Comparison of ENCODE assay signal across 12 mouse cellular contexts in the genomic region with DNA sequence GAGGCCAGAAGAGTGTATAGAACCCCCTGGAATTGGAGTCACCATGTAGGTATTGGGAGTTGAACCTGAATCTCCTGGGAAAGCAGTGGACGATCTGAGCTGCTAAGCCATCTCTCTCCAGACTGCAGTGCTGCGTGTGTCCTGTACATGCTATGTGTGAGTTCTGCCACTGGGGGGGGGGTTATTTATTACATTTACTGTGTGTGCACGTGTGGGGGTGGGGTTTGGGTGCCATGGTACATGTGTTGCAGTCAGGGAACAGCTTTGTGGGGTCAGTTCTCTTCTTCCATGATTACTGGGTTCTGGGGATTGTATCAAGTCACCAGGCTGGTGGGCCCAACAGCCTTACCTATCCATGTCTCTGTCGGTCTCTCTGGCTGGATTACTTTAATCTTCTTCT. TPM values are rescaled to one million over a fixed set of nuclear protein-coding genes. Genes with fewer than 3 reads are reported as not detected.
DNase-seq lines count a peak whose midpoint lies in the region; TF ChIP-seq lines count a peak whose summit lies in the region.
"Had no signal": no experiment of that assay in that cellular context is flagged by ENCODE, and none has a peak within 500 bp of the region (broad histone marks: within the 10 kb centered on the region; RNA-seq: fewer than 3 reads in every experiment).

No protein-coding gene starts in this region.

- no peaks in the 10 kb centered on the region for H3K9me3 ChIP-seq in MEL (replicated peaks; ENCODE audit: insufficient read depth, low read length)
- H3K9me3 ChIP-seq: embryonic facial prominence, embryonic 12.5 days; forebrain, embryonic 12.5 days; liver, embryonic 13.5 days; midbrain, embryonic 10.5 days had no signal

- no peaks in the 10 kb centered on the region for H3K27me3 ChIP-seq in heart, adult 2 months (ENCODE audit: control insufficient read depth, insufficient read depth, low read length)
- H3K27me3 ChIP-seq in MEL (ENCODE audit: control insufficient read depth in 1 of 2, insufficient read depth in 2 of 2, low read length in 2 of 2), result no peaks in the 10 kb centered on the region
- H3K27me3 ChIP-seq in small intestine, adult 2 months (ENCODE audit: control insufficient read depth, insufficient read depth, low read length), result no peaks in the 10 kb centered on the region
- H3K27me3 ChIP-seq: embryonic facial prominence, embryonic 12.5 days; forebrain, embryonic 12.5 days; liver, embryonic 13.5 days had no signal

- no peaks in the 10 kb centered on the region for H3K79me2 ChIP-seq in heart, adult 2 months (replicated peaks; ENCODE audit: control insufficient read depth, insufficient read depth, low read length)
- H3K79me2 ChIP-seq in MEL (ENCODE audit: control insufficient read depth, insufficient read depth, low read length, poor library complexity), result peaks cover 14% of the 10 kb centered on the region

- H3K36me3 ChIP-seq in heart, adult 2 months (ENCODE audit: control insufficient read depth, insufficient read depth, low read length), result peaks cover under 1% of the 10 kb centered on the region; the same call in 1 of the 2 replicates
- H3K36me3 ChIP-seq in MEL (ENCODE audit: control insufficient read depth in 1 of 2, insufficient read depth in 2 of 2, low read length in 2 of 2), result peaks cover 1 to 24% of the 10 kb centered on the region in 2 experiments; a peak in 3 of 4 replicates
- no peaks in the 10 kb centered on the region for H3K36me3 ChIP-seq in small intestine, adult 2 months (ENCODE audit: control insufficient read depth, insufficient read depth, low read length)
- H3K36me3 ChIP-seq: embryonic facial prominence, embryonic 12.5 days had no signal

- peaks cover 16% of the 10 kb centered on the region for H3K4me1 ChIP-seq in heart, adult 2 months (ENCODE audit: control insufficient read depth, insufficient read depth, low read length)
- peaks cover 18 to 23% of the 10 kb centered on the region in 2 experiments for H3K4me1 ChIP-seq in MEL (ENCODE audit: control insufficient read depth in 1 of 2, insufficient read depth in 2 of 2, low read length in 2 of 2)
- H3K4me1 ChIP-seq in small intestine, adult 2 months (ENCODE audit: control insufficient read depth, insufficient read depth, insufficient read length, low read length), result peaks cover 24% of the 10 kb centered on the region; the same call in 1 of the 2 replicates

- DNase-seq in heart, adult 2 months, result no peak
- no peak for DNase-seq in heart, adult 9 months (ENCODE audit: low spot score in 2 of 2)
- DNase-seq in lung, postnatal 36 days, result peak; percentile 42
- no peak for DNase-seq in lung, postnatal 25 days (ENCODE audit: low spot score)
- DNase-seq in MEL (ENCODE audit: low read depth, low spot score), result peak; percentile 67
- DNase-seq in gastrocnemius, postnatal 25 days, result no peak
- DNase-seq: kidney, adult 8-10 months; liver, embryonic 13.5 days had no signal

- TF ChIP-seq EP300 in heart, adult 2 months (IDR thresholded peaks at IDR 0.05; ENCODE audit: insufficient read depth, low read depth, low read length), result no peak
- TF ChIP-seq EP300 in MEL (IDR thresholded peaks at IDR 0.05; ENCODE audit: low read depth in 1 of 2, low read length in 2 of 2), result no peak

- H3K27ac ChIP-seq in heart, adult 2 months, result peak overlapping the region; percentile 15; the same call in 1 of the 2 replicates
- H3K27ac ChIP-seq in MEL (ENCODE audit: control insufficient read depth, low read depth, low read length), result no peak overlapping the region
- no peak overlapping the region for H3K27ac ChIP-seq in small intestine, adult 2 months (ENCODE audit: insufficient read depth, low read depth, low read length)
- H3K27ac ChIP-seq: forebrain, embryonic 12.5 days had no signal

- intact Hi-C loops in heart, adult 2 months (cut with DNase I), result no loop called here

- TF ChIP-seq RAD21 in MEL (IDR thresholded peaks at IDR 0.05; ENCODE audit: low read depth, low read length), result no peak

- TF ChIP-seq CTCF in heart, adult 2 months (IDR thresholded peaks at IDR 0.05), result peak; percentile 20; the same call in 1 of the 2 replicates
- peak in 1 of 3 experiments; percentile 25; a peak in 2 of 6 replicates for TF ChIP-seq CTCF in MEL (IDR thresholded peaks at IDR 0.05 in 2 of 3, conservative IDR thresholded peaks at IDR 0.05 in 1 of 3; ENCODE audit: control insufficient read depth in 1 of 3, insufficient read depth in 1 of 3, low read depth in 2 of 3, low read length in 3 of 3, poor library complexity in 1 of 3, severe bottlenecking in 1 of 3)
- peak; percentile 12; the same call in 1 of the 2 replicates for TF ChIP-seq CTCF in small intestine, adult 2 months (IDR thresholded peaks at IDR 0.05; ENCODE audit: extremely low read depth, insufficient read length, insufficient replicate concordance, low read depth, low read length)

- no peak overlapping the region for H3K4me3 ChIP-seq in heart, adult 2 months
- H3K4me3 ChIP-seq in MEL (ENCODE audit: control insufficient read depth in 1 of 2, insufficient read depth in 1 of 2, low read depth in 2 of 2, low read length in 2 of 2), result no peak overlapping the region
- H3K4me3 ChIP-seq in small intestine, adult 2 months (ENCODE audit: low read depth, low read length), result no peak overlapping the region
- H3K4me3 ChIP-seq: embryonic facial prominence, embryonic 12.5 days; forebrain, embryonic 12.5 days; liver, embryonic 13.5 days had no signal

- TF ChIP-seq POLR2A in heart, adult 2 months (IDR thresholded peaks at IDR 0.05; ENCODE audit: insufficient read depth, low read depth, low read length), result no peak
- no peak for TF ChIP-seq POLR2A in MEL (IDR thresholded peaks at IDR 0.05; ENCODE audit: control insufficient read depth in 1 of 2, insufficient read depth in 1 of 2, low read depth in 1 of 2, low read length in 2 of 2, poor library complexity in 1 of 2)
- no peak for TF ChIP-seq POLR2A in small intestine, adult 2 months (IDR thresholded peaks at IDR 0.05; ENCODE audit: low read depth, low read length)

- 50% methylated on average over 4 of the region's 4 CpGs for WGBS in heart, adult 2 months
- 60% methylated on average over 4 of the region's 4 CpGs for WGBS in small intestine, adult 2 months

- no peak overlapping the region for H3K9ac ChIP-seq in heart, adult 2 months (ENCODE audit: low read depth, low read length)
- no peak overlapping the region for H3K9ac ChIP-seq in MEL (ENCODE audit: control insufficient read depth, low read depth, low read length, poor library complexity, severe bottlenecking)
- H3K9ac ChIP-seq: forebrain, embryonic 12.5 days had no signal

TF ChIP-seq in MEL, 35 proteins besides CTCF, POLR2A, EP300 and RAD21 (continues in another document):
- TF ChIP-seq ZNF384 (IDR thresholded peaks at IDR 0.05; ENCODE audit: low read depth, low read length) (0 out of 2 replicates have a peak, but pooled peaks have one; percentile 36), MXI1 (IDR thresholded peaks at IDR 0.05; ENCODE audit: low read depth, low read length) (0 out of 2 replicates have a peak, but pooled peaks have one; percentile 24), SIN3A (IDR thresholded peaks at IDR 0.05; ENCODE audit: low read length) (no peak), UBTF (IDR thresholded peaks at IDR 0.05; ENCODE audit: borderline replicate concordance, insufficient read depth, low read depth, low read length) (no peak), E2F4 (IDR thresholded peaks at IDR 0.05; ENCODE audit: borderline replicate concordance, low read depth, low read length) (no peak), CHD1 (IDR thresholded peaks at IDR 0.05; ENCODE audit: low read depth, low read length) (no peak), BHLHE40 (IDR thresholded peaks at IDR 0.05; ENCODE audit: borderline replicate concordance, low read depth, low read length) (peak; percentile 75; the same call in 1 of the 2 replicates), USF1 (IDR thresholded peaks at IDR 0.05; ENCODE audit: low read depth, low read length) (no peak)

RNA-seq across cellular contexts. Expression of a gene that starts 1.5 kb away (rescaled TPM):
- 100 to 1,000 TPM; 192 to 206 TPM for total RNA-seq in heart, adult 2 months (2021)
- polyA plus RNA-seq in heart, adult 2 months (2012; rRNA removed), result 208 and 348 TPM in 2 replicates
- total RNA-seq in MEL (2012; rRNA removed), result 246 and 303 TPM in 2 replicates
- polyA plus RNA-seq in MEL (2012; ENCODE audit: insufficient read depth in 1 of 2, insufficient read length in 2 of 2, low read depth in 1 of 2, low replicate concordance in 2 of 2, missing spikeins in 1 of 2), result 1,000 to 10,000 TPM in 1 of 2 experiments, 100 to 1,000 TPM in 1; 684 to 1,095 TPM
- 67.1 and 140 TPM in 2 replicates for polyA plus RNA-seq in small intestine, adult 2 months (2012; rRNA removed)
- 100 to 1,000 TPM; 118 to 120 TPM for total RNA-seq in gastrocnemius, postnatal 25 days (2021)

RNA-seq across cellular contexts. Expression of a gene that starts 18.1 kb away (rescaled TPM):
- 1 to 10 TPM; 1.3 to 2.0 TPM for total RNA-seq in heart, adult 2 months (2021)
- 3.2 and 3.3 TPM in 2 replicates for polyA plus RNA-seq in heart, adult 2 months (2012; rRNA removed)
- 32.9 and 39.9 TPM in 2 replicates for total RNA-seq in MEL (2012; rRNA removed)
- 10 to 100 TPM in 1 of 2 experiments, not detected in 1; 63.9 TPM for polyA plus RNA-seq in MEL (2012; ENCODE audit: insufficient read depth in 1 of 2, insufficient read length in 2 of 2, low read depth in 1 of 2, low replicate concordance in 2 of 2, missing spikeins in 1 of 2)
- 4.4 and 7.1 TPM in 2 replicates for polyA plus RNA-seq in small intestine, adult 2 months (2012; rRNA removed)
- under 1 TPM; 0.51 to 0.78 TPM for total RNA-seq in gastrocnemius, postnatal 25 days (2021)

RNA-seq across cellular contexts. Expression of a gene that starts 18.1 kb away (rescaled TPM):
- total RNA-seq in heart, adult 2 months (2021), result 1,000 to 10,000 TPM; 1,826 to 2,229 TPM
- polyA plus RNA-seq in heart, adult 2 months (2012; rRNA removed), result 2,087 and 2,697 TPM in 2 replicates
- 82.8 and 99.5 TPM in 2 replicates for total RNA-seq in MEL (2012; rRNA removed)
- polyA plus RNA-seq in MEL (2012; ENCODE audit: insufficient read depth in 1 of 2, insufficient read length in 2 of 2, low read depth in 1 of 2, low replicate concordance in 2 of 2, missing spikeins in 1 of 2), result 10 to 100 TPM in 1 of 2 experiments, not detected in 1; 74.7 TPM
- 201 and 291 TPM in 2 replicates for polyA plus RNA-seq in small intestine, adult 2 months (2012; rRNA removed)
- 100 to 1,000 TPM; 185 to 241 TPM for total RNA-seq in gastrocnemius, postnatal 25 days (2021)

RNA-seq across cellular contexts. Expression of a gene that starts 26.8 kb away (rescaled TPM):
- 10 to 100 TPM; 18.5 to 27.6 TPM for total RNA-seq in heart, adult 2 months (2021)
- polyA plus RNA-seq in heart, adult 2 months (2012; rRNA removed), result 63.6 and 121 TPM in 2 replicates
- total RNA-seq in MEL (2012; rRNA removed), result 1.5 and 2.1 TPM in 2 replicates
- 1 to 10 TPM in 1 of 2 experiments, not detected in 1; 5.1 TPM for polyA plus RNA-seq in MEL (2012; ENCODE audit: insufficient read depth in 1 of 2, insufficient read length in 2 of 2, low read depth in 1 of 2, low replicate concordance in 2 of 2, missing spikeins in 1 of 2)
- polyA plus RNA-seq in small intestine, adult 2 months (2012; rRNA removed), result 1,096 and 2,780 TPM in 2 replicates
- 1 to 10 TPM; 3.2 to 5.4 TPM for total RNA-seq in gastrocnemius, postnatal 25 days (2021)

RNA-seq across cellular contexts. Expression of a gene that starts 39.6 kb away (rescaled TPM):
- 10 to 100 TPM; 25.1 to 31.6 TPM for total RNA-seq in heart, adult 2 months (2021)
- 18.7 and 27.8 TPM in 2 replicates for polyA plus RNA-seq in heart, adult 2 months (2012; rRNA removed)
- total RNA-seq in MEL (2012; rRNA removed), result 30.7 and 32.9 TPM in 2 replicates
- 10 to 100 TPM in 1 of 2 experiments, not detected in 1; 52.7 TPM for polyA plus RNA-seq in MEL (2012; ENCODE audit: insufficient read depth in 1 of 2, insufficient read length in 2 of 2, low read depth in 1 of 2, low replicate concordance in 2 of 2, missing spikeins in 1 of 2)
- polyA plus RNA-seq in small intestine, adult 2 months (2012; rRNA removed), result 76.0 and 138 TPM in 2 replicates
- 10 to 100 TPM; 24.4 to 27.9 TPM for total RNA-seq in gastrocnemius, postnatal 25 days (2021)

Comparison
In these comparisons a context has a peak if more than half of its experiments do, and no peak if none do; other contexts are left out.
1. DNase-seq: peak in lung, postnatal 36 days (single experiment) and MEL (single experiment); none in heart, adult 2 months (0 of 2), heart, adult 9 months (0 of 2), lung, postnatal 25 days (single experiment) and gastrocnemius, postnatal 25 days (single experiment).
2. RNA of a gene that starts 18.1 kb away (total RNA-seq): 32.9 to 39.9 TPM in MEL; 1.3 to 2.0 TPM in heart, adult 2 months and 0.51 to 0.78 TPM in gastrocnemius, postnatal 25 days; every median in the first group is over 10 times any median in the second.
3. RNA of a gene that starts 18.1 kb away (total RNA-seq): 1,826 to 2,229 TPM in heart, adult 2 months; 185 to 241 TPM in gastrocnemius, postnatal 25 days and 82.8 to 99.5 TPM in MEL; every median in the first group is over 4 times any median in the second.